Mouse (Mus musculus): Measurements from ENCODE around the gene Inpp4b. TPM values are rescaled to one million over a fixed set of nuclear protein-coding genes. Genes with fewer than 3 reads are reported as not detected.
A peak's percentile ranks its signal among the peaks of the same experiment; 100 is the strongest.
"Not testable (repeated sequence)": the region's sequence is repeated elsewhere in the genome, so short reads cannot be mapped to it uniquely, and the experiment has no call there.

Gene Inpp4b
- polyA plus RNA-seq, 1 experiment = 22.6 TPM

DNA sequence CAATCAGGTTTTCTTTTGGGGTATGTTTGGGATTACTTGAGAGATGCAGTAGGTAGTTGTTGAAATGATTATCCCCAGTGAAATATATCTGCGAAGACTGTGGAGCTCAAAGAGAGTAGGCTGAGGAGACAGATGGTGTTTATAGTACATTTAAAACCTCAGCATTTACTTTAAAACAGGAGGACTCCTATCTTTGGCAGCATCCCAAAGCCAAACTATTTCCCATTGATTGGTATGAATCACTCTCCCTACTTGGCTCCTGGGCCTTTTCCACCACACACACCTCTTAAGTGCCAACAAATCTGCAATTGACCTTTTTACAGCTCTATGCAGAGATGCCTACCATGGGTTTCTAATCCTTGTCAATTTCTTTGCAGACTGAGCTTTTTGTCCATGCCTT lies 654.5 kb downstream of the Inpp4b start:
- H3K36me3 ChIP-seq (ENCODE audit: control insufficient read depth, insufficient read depth, low read length) = no peaks in the 10 kb centered on the region
- TF ChIP-seq POLR2A (IDR thresholded peaks at IDR 0.05; ENCODE audit: control insufficient read depth, extremely low read depth, insufficient read depth, low read length, poor library complexity) (no peak), CTCF (IDR thresholded peaks at IDR 0.05; ENCODE audit: borderline replicate concordance, control insufficient read depth, extremely low read depth, insufficient read depth, low read length, poor library complexity) (no peak)
- no peak for DNase-seq
- H3K27ac ChIP-seq (ENCODE audit: control insufficient read depth, insufficient read depth, low read length) = no peak overlapping the region
- no peak overlapping the region for H3K4me3 ChIP-seq (ENCODE audit: control insufficient read depth, insufficient read depth, low read length)
- 98% methylated on average over 1 of the region's 1 CpGs for WGBS
- no peaks in the 10 kb centered on the region for H3K27me3 ChIP-seq (ENCODE audit: control insufficient read depth, insufficient read depth, low read length)
- no peaks in the 10 kb centered on the region for H3K4me1 ChIP-seq (replicated peaks; ENCODE audit: control insufficient read depth, insufficient read depth, low read length)

DNA sequence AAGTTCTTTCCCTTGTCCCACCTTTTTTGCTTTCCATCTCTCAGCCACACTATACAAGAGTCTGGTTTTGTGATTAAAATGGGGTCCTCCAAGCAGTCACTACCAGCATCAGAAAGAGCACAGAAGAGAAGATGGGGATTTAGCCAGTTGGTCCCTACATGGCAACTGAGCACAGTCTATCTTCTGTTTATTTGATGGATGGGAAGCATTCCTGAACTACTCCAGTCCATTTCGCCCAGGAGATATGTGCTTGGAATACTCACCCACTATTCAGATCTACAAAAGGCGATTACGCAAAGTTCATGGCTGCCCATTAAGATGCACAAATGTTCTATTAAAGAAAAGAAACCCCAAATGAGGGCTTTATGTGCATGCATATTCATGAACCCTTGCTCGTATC lies 661.8 kb downstream of the Inpp4b start:
- no peaks in the 10 kb centered on the region for H3K36me3 ChIP-seq (ENCODE audit: control insufficient read depth, insufficient read depth, low read length)
- no peaks in the 10 kb centered on the region for H3K27me3 ChIP-seq (ENCODE audit: control insufficient read depth, insufficient read depth, low read length)
- no peaks in the 10 kb centered on the region for H3K4me1 ChIP-seq (replicated peaks; ENCODE audit: control insufficient read depth, insufficient read depth, low read length)
- TF ChIP-seq POLR2A (IDR thresholded peaks at IDR 0.05; ENCODE audit: control insufficient read depth, extremely low read depth, insufficient read depth, low read length, poor library complexity) = no peak
- no peak for TF ChIP-seq CTCF (IDR thresholded peaks at IDR 0.05; ENCODE audit: borderline replicate concordance, control insufficient read depth, extremely low read depth, insufficient read depth, low read length, poor library complexity)
- no peak overlapping the region for H3K27ac ChIP-seq (ENCODE audit: control insufficient read depth, insufficient read depth, low read length)
- H3K4me3 ChIP-seq (ENCODE audit: control insufficient read depth, insufficient read depth, low read length) = no peak overlapping the region
- WGBS = 97% methylated on average over 4 of the region's 4 CpGs
- DNase-seq = no peak

- WGBS = 95% methylated on average over 2 of the region's 2 CpGs
- no peaks in the 10 kb centered on the region for H3K27me3 ChIP-seq (ENCODE audit: control insufficient read depth, insufficient read depth, low read length)
- no peaks in the 10 kb centered on the region for H3K36me3 ChIP-seq (ENCODE audit: control insufficient read depth, insufficient read depth, low read length)
- no peaks in the 10 kb centered on the region for H3K4me1 ChIP-seq (replicated peaks; ENCODE audit: control insufficient read depth, insufficient read depth, low read length)
- TF ChIP-seq POLR2A (IDR thresholded peaks at IDR 0.05; ENCODE audit: control insufficient read depth, extremely low read depth, insufficient read depth, low read length, poor library complexity) = no peak
- no peak for TF ChIP-seq CTCF (IDR thresholded peaks at IDR 0.05; ENCODE audit: borderline replicate concordance, control insufficient read depth, extremely low read depth, insufficient read depth, low read length, poor library complexity)
- DNase-seq = no peak
- no peak overlapping the region for H3K27ac ChIP-seq (ENCODE audit: control insufficient read depth, insufficient read depth, low read length)
- no peak overlapping the region for H3K4me3 ChIP-seq (ENCODE audit: control insufficient read depth, insufficient read depth, low read length)
Measured at GRCm38 (mm10) chr8:82005466-82005865, 663.1 kb downstream of the Inpp4b start.

DNA sequence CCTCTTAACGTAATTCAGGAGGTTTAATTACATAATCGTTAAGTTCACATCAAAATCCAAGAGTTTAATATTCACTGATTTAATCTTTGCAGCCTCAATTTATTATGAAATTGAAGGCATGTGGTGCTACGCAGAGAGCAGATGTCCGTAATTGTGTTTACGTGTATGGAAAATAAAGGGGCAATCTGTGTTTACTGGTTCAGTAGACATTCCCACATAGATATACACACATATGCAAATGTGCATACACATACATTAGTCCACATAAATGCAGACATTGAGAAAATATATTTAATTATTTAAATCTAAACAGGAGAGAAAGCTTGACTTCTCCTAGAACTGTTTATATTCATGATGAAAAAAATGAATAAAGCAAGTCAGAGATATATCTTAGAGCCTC lies 675.4 kb downstream of the Inpp4b start:
- H3K36me3 ChIP-seq (ENCODE audit: control insufficient read depth, insufficient read depth, low read length) = no peaks in the 10 kb centered on the region
- TF ChIP-seq POLR2A (IDR thresholded peaks at IDR 0.05; ENCODE audit: control insufficient read depth, extremely low read depth, insufficient read depth, low read length, poor library complexity) = no peak
- no peak for TF ChIP-seq CTCF (IDR thresholded peaks at IDR 0.05; ENCODE audit: borderline replicate concordance, control insufficient read depth, extremely low read depth, insufficient read depth, low read length, poor library complexity)
- H3K4me3 ChIP-seq (ENCODE audit: control insufficient read depth, insufficient read depth, low read length) = no peak overlapping the region
- no peaks in the 10 kb centered on the region for H3K27me3 ChIP-seq (ENCODE audit: control insufficient read depth, insufficient read depth, low read length)
- H3K27ac ChIP-seq (ENCODE audit: control insufficient read depth, insufficient read depth, low read length) = no peak overlapping the region
- no peak for DNase-seq
- 96% methylated on average over 5 of the region's 5 CpGs for WGBS
- no peaks in the 10 kb centered on the region for H3K4me1 ChIP-seq (replicated peaks; ENCODE audit: control insufficient read depth, insufficient read depth, low read length)

DNA sequence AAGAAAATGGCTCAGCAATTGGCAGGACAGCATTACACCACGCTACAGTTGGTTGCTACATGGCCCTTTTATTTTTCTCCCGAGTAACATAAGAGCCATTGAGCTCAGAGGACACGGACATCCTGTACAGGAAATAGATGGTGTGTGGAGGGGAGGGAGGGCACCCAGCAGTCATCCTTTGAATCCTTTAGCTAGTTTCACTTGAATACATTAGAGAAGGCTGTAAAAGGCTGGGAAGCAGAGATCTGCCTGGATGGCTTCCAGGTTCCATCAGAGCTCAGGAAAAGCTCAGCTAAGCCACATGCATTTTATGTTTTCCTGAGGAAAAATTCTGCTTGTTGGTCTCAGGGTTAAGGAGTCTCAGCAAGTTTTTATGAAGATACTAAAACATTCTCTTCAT lies 685.0 kb downstream of the Inpp4b start:
- no peaks in the 10 kb centered on the region for H3K36me3 ChIP-seq (ENCODE audit: control insufficient read depth, insufficient read depth, low read length)
- no peaks in the 10 kb centered on the region for H3K4me1 ChIP-seq (replicated peaks; ENCODE audit: control insufficient read depth, insufficient read depth, low read length)
- 18% methylated on average over 3 of the region's 3 CpGs for WGBS
- H3K4me3 ChIP-seq (ENCODE audit: control insufficient read depth, insufficient read depth, low read length) = no peak overlapping the region
- no peaks in the 10 kb centered on the region for H3K27me3 ChIP-seq (ENCODE audit: control insufficient read depth, insufficient read depth, low read length)
- TF ChIP-seq POLR2A (IDR thresholded peaks at IDR 0.05; ENCODE audit: control insufficient read depth, extremely low read depth, insufficient read depth, low read length, poor library complexity) (no peak), CTCF (IDR thresholded peaks at IDR 0.05; ENCODE audit: borderline replicate concordance, control insufficient read depth, extremely low read depth, insufficient read depth, low read length, poor library complexity) (no peak)
- no peak overlapping the region for H3K27ac ChIP-seq (ENCODE audit: control insufficient read depth, insufficient read depth, low read length)
- DNase-seq = peak; percentile 2

DNA sequence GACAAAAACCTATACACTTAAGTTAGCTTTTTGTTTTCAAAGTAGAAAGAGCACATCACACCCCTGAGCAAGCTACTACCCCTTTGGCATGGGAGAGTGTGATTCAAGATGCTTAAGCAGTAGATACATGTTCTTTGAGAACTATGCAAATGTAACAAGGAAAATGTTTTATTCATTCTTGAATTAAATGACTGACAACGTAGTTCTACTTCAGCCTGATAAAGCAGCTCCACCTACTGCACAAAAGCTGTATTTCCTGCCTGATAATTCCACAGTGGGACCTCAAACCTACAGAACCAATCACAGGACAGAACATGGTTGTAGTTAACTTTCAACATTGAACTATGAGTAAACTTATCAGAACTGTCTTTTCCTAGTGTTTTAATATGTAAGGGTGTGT lies 686.5 kb downstream of the Inpp4b start:
- Histone ChIP-seq H3K36me3 (ENCODE audit: control insufficient read depth, insufficient read depth, low read length) (no peaks in the 10 kb centered on the region), H3K4me1 (replicated peaks; ENCODE audit: control insufficient read depth, insufficient read depth, low read length) (no peaks in the 10 kb centered on the region), H3K27me3 (ENCODE audit: control insufficient read depth, insufficient read depth, low read length) (no peaks in the 10 kb centered on the region), H3K4me3 (ENCODE audit: control insufficient read depth, insufficient read depth, low read length) (no peak overlapping the region), H3K27ac (ENCODE audit: control insufficient read depth, insufficient read depth, low read length) (no peak overlapping the region)
- TF ChIP-seq POLR2A (IDR thresholded peaks at IDR 0.05; ENCODE audit: control insufficient read depth, extremely low read depth, insufficient read depth, low read length, poor library complexity) (no peak), CTCF (IDR thresholded peaks at IDR 0.05; ENCODE audit: borderline replicate concordance, control insufficient read depth, extremely low read depth, insufficient read depth, low read length, poor library complexity) (no peak)
- DNase-seq = peak; percentile 31
- 40% methylated on average over 1 of the region's 1 CpGs for WGBS

DNA sequence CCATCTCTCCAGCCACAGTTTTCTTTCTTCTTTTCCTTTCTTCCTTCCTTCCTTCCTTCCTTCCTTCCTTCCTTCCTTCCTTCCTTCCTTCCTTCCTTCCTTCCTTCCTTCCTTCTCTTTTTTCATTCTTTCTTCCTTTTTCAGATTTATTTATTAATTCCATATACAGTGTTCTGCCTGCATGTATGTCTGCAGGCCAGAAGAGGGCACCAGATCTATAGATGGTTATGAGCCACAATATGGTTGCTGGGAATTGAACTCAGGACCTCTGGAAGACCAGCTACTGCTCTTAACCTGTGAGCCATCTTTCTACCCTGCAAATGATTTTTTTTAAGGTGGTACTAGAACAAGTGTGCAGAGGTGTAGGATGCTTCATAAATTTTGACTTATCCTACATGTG lies 689.7 kb downstream of the Inpp4b start:
- not testable (repeated sequence) for H3K36me3 ChIP-seq (ENCODE audit: control insufficient read depth, insufficient read depth, low read length); H3K27ac ChIP-seq (ENCODE audit: control insufficient read depth, insufficient read depth, low read length); H3K4me3 ChIP-seq (ENCODE audit: control insufficient read depth, insufficient read depth, low read length); DNase-seq; H3K4me1 ChIP-seq (replicated peaks; ENCODE audit: control insufficient read depth, insufficient read depth, low read length); H3K27me3 ChIP-seq (ENCODE audit: control insufficient read depth, insufficient read depth, low read length)
